Mouse (Mus musculus): ENCODE measurements around the gene Ccdc177. TPM values are rescaled to one million over a fixed set of nuclear protein-coding genes. Genes with fewer than 3 reads are reported as not detected.

Gene Ccdc177
- polyA plus RNA-seq, 1 experiment from 2014 or later: 0.12 TPM

GRCm38 (mm10) chr12:80736464-80737282 lies 23.8 kb downstream of the Ccdc177 start:
- Histone ChIP-seq H3K36me3 (ENCODE audit: control insufficient read depth, insufficient read depth, low read length) (no peaks in the 10 kb centered on the region), H3K4me1 (ENCODE audit: control insufficient read depth, insufficient read depth, low read length) (peaks cover 4% of the 10 kb centered on the region; the same call in 1 of the 2 replicates), H3K4me3 (ENCODE audit: low read depth, low read length) (no peak overlapping the region), H3K4me2 (ENCODE audit: low read depth, severe bottlenecking) (no peak overlapping the region), H3K27me3 (ENCODE audit: control insufficient read depth, insufficient read depth, low read length) (no peaks in the 10 kb centered on the region), H3K27ac (replicated peaks; ENCODE audit: low read depth, low read length) (no peak overlapping the region), H3K9ac (ENCODE audit: low read length) (0 out of 2 replicates have a peak overlapping the region, but pooled peaks have one; percentile 14), H3K9me3 (ENCODE audit: control insufficient read depth, low read length) (no peaks in the 10 kb centered on the region)
- peak; percentile 65 for DNase-seq (ENCODE audit: low spot score)
- 0 out of 2 replicates have a peak, but pooled peaks have one; percentile 26 for ATAC-seq (ENCODE audit: insufficient number of reproducible peaks, low FRiP score, low TSS enrichment, low read depth)
- 32% methylated on average over 13 of the region's 13 CpGs for WGBS

GRCm38 (mm10) chr12:80734526-80735470 lies 25.7 kb downstream of the Ccdc177 start:
- no peaks in the 10 kb centered on the region for H3K9me3 ChIP-seq (ENCODE audit: control insufficient read depth, low read length)
- no peak for ATAC-seq (ENCODE audit: insufficient number of reproducible peaks, low FRiP score, low TSS enrichment, low read depth)
- no peak for DNase-seq (ENCODE audit: low spot score)
- H3K27me3 ChIP-seq (ENCODE audit: control insufficient read depth, insufficient read depth, low read length): no peaks in the 10 kb centered on the region
- 66% methylated on average over 13 of the region's 13 CpGs for WGBS
- H3K4me3 ChIP-seq (ENCODE audit: low read depth, low read length): no peak overlapping the region
- H3K36me3 ChIP-seq (ENCODE audit: control insufficient read depth, insufficient read depth, low read length): no peaks in the 10 kb centered on the region
- H3K4me1 ChIP-seq (ENCODE audit: control insufficient read depth, insufficient read depth, low read length): peaks cover 4% of the 10 kb centered on the region; the same call in 1 of the 2 replicates
- H3K27ac ChIP-seq (replicated peaks; ENCODE audit: low read depth, low read length): no peak overlapping the region
- no peak overlapping the region for H3K9ac ChIP-seq (ENCODE audit: low read length)
- H3K4me2 ChIP-seq (ENCODE audit: low read depth, severe bottlenecking): no peak overlapping the region

GRCm38 (mm10) chr12:80730567-80730966 lies 29.9 kb downstream of the Ccdc177 start:
- WGBS: 10% methylated on average over 9 of the region's 9 CpGs
- no peak overlapping the region for H3K4me2 ChIP-seq (ENCODE audit: low read depth, severe bottlenecking)
- no peak overlapping the region for H3K27ac ChIP-seq (replicated peaks; ENCODE audit: low read depth, low read length)
- ATAC-seq (ENCODE audit: insufficient number of reproducible peaks, low FRiP score, low TSS enrichment, low read depth): 0 out of 2 replicates have a peak, but pooled peaks have one; percentile 44
- no peak overlapping the region for H3K4me3 ChIP-seq (ENCODE audit: low read depth, low read length)
- peak; percentile 77 for DNase-seq (ENCODE audit: low spot score)
- no peaks in the 10 kb centered on the region for H3K4me1 ChIP-seq (ENCODE audit: control insufficient read depth, insufficient read depth, low read length)
- no peaks in the 10 kb centered on the region for H3K36me3 ChIP-seq (ENCODE audit: control insufficient read depth, insufficient read depth, low read length)
- no peaks in the 10 kb centered on the region for H3K27me3 ChIP-seq (ENCODE audit: control insufficient read depth, insufficient read depth, low read length)
- no peak overlapping the region for H3K9ac ChIP-seq (ENCODE audit: low read length)
- H3K9me3 ChIP-seq (ENCODE audit: control insufficient read depth, low read length): no peaks in the 10 kb centered on the region

- no peak for ATAC-seq (ENCODE audit: insufficient number of reproducible peaks, low FRiP score, low TSS enrichment, low read depth)
- no peak overlapping the region for H3K4me3 ChIP-seq (ENCODE audit: low read depth, low read length)
- no peaks in the 10 kb centered on the region for H3K4me1 ChIP-seq (ENCODE audit: control insufficient read depth, insufficient read depth, low read length)
- no peak for DNase-seq (ENCODE audit: low spot score)
- H3K4me2 ChIP-seq (ENCODE audit: low read depth, severe bottlenecking): no peak overlapping the region
- no peak overlapping the region for H3K27ac ChIP-seq (replicated peaks; ENCODE audit: low read depth, low read length)
- WGBS: 88% methylated on average over 12 of the region's 12 CpGs
- no peaks in the 10 kb centered on the region for H3K36me3 ChIP-seq (ENCODE audit: control insufficient read depth, insufficient read depth, low read length)
- H3K9me3 ChIP-seq (ENCODE audit: control insufficient read depth, low read length): no peaks in the 10 kb centered on the region
- no peak overlapping the region for H3K9ac ChIP-seq (ENCODE audit: low read length)
- H3K27me3 ChIP-seq (ENCODE audit: control insufficient read depth, insufficient read depth, low read length): no peaks in the 10 kb centered on the region
These were observed 30.5 kb downstream of the Ccdc177 start for GRCm38 (mm10) chr12:80729758-80730530.

- Histone ChIP-seq H3K27ac (replicated peaks; ENCODE audit: low read depth, low read length) (no peak overlapping the region), H3K36me3 (ENCODE audit: control insufficient read depth, insufficient read depth, low read length) (no peaks in the 10 kb centered on the region), H3K27me3 (ENCODE audit: control insufficient read depth, insufficient read depth, low read length) (no peaks in the 10 kb centered on the region), H3K4me1 (ENCODE audit: control insufficient read depth, insufficient read depth, low read length) (no peaks in the 10 kb centered on the region), H3K4me2 (ENCODE audit: low read depth, severe bottlenecking) (no peak overlapping the region), H3K9me3 (ENCODE audit: control insufficient read depth, low read length) (no peaks in the 10 kb centered on the region), H3K9ac (ENCODE audit: low read length) (no peak overlapping the region), H3K4me3 (ENCODE audit: low read depth, low read length) (no peak overlapping the region)
- DNase-seq (ENCODE audit: low spot score) (no peak), ATAC-seq (ENCODE audit: insufficient number of reproducible peaks, low FRiP score, low TSS enrichment, low read depth) (no peak)
- 46% methylated on average over 2 of the region's 2 CpGs for WGBS
These were observed 31.7 kb downstream of the Ccdc177 start for GRCm38 (mm10) chr12:80728814-80729213.

GRCm38 (mm10) chr12:80728207-80728606 lies 32.3 kb downstream of the Ccdc177 start:
- Histone ChIP-seq H3K4me2 (ENCODE audit: low read depth, severe bottlenecking) (no peak overlapping the region), H3K4me1 (ENCODE audit: control insufficient read depth, insufficient read depth, low read length) (no peaks in the 10 kb centered on the region), H3K27ac (replicated peaks; ENCODE audit: low read depth, low read length) (no peak overlapping the region), H3K9me3 (ENCODE audit: control insufficient read depth, low read length) (no peaks in the 10 kb centered on the region), H3K4me3 (ENCODE audit: low read depth, low read length) (no peak overlapping the region), H3K9ac (ENCODE audit: low read length) (no peak overlapping the region), H3K27me3 (ENCODE audit: control insufficient read depth, insufficient read depth, low read length) (no peaks in the 10 kb centered on the region), H3K36me3 (ENCODE audit: control insufficient read depth, insufficient read depth, low read length) (no peaks in the 10 kb centered on the region)
- no peak for DNase-seq (ENCODE audit: low spot score)
- WGBS: 36% methylated on average over 1 of the region's 1 CpGs
- ATAC-seq (ENCODE audit: insufficient number of reproducible peaks, low FRiP score, low TSS enrichment, low read depth): no peak

- no peaks in the 10 kb centered on the region for H3K36me3 ChIP-seq (ENCODE audit: control insufficient read depth, insufficient read depth, low read length)
- DNase-seq (ENCODE audit: low spot score): peak; percentile 89
- no peak overlapping the region for H3K27ac ChIP-seq (replicated peaks; ENCODE audit: low read depth, low read length)
- 33% methylated on average over 10 of the region's 10 CpGs for WGBS
- H3K9ac ChIP-seq (ENCODE audit: low read length): no peak overlapping the region
- no peak for ATAC-seq (ENCODE audit: insufficient number of reproducible peaks, low FRiP score, low TSS enrichment, low read depth)
- H3K27me3 ChIP-seq (ENCODE audit: control insufficient read depth, insufficient read depth, low read length): no peaks in the 10 kb centered on the region
- H3K9me3 ChIP-seq (ENCODE audit: control insufficient read depth, low read length): no peaks in the 10 kb centered on the region
- H3K4me1 ChIP-seq (ENCODE audit: control insufficient read depth, insufficient read depth, low read length): no peaks in the 10 kb centered on the region
- no peak overlapping the region for H3K4me3 ChIP-seq (ENCODE audit: low read depth, low read length)
- no peak overlapping the region for H3K4me2 ChIP-seq (ENCODE audit: low read depth, severe bottlenecking)
These were observed 35.5 kb downstream of the Ccdc177 start for GRCm38 (mm10) chr12:80724853-80725559.

All from limb, embryonic 11.5 days (tissue).